Mouse (Mus musculus): ENCODE results near the gene Cfap69. TPM values are rescaled to one million over a fixed set of nuclear protein-coding genes. Genes with fewer than 3 reads are reported as not detected.
A peak's percentile ranks its signal among the peaks of the same experiment; 100 is the strongest.

The Cfap69 gene
- polyA plus RNA-seq, 1 experiment from 2014 or later, result 5.3 TPM

GRCm38 (mm10) chr5:5618329-5618728 is 45.7 kb downstream of the Cfap69 start:
- Histone ChIP-seq H3K36me3 (ENCODE audit: control insufficient read depth, insufficient read depth, low read length) (no peaks in the 10 kb centered on the region), H3K27me3 (ENCODE audit: control insufficient read depth, insufficient read depth, low read length) (no peaks in the 10 kb centered on the region), H3K9ac (ENCODE audit: low read length) (no peak overlapping the region), H3K27ac (ENCODE audit: low read depth, low read length) (no peak overlapping the region), H3K4me1 (ENCODE audit: control insufficient read depth, insufficient read depth, low read length) (no peaks in the 10 kb centered on the region), H3K4me2 (no peak overlapping the region), H3K9me3 (ENCODE audit: control insufficient read depth, low read length) (no peaks in the 10 kb centered on the region), H3K4me3 (ENCODE audit: low read depth, low read length) (no peak overlapping the region)
- DNase-seq (ENCODE audit: low spot score, missing footprints) (no peak), ATAC-seq (ENCODE audit: low FRiP score) (no peak; the same call in 1 of the 2 replicates)
- 81% methylated on average over 4 of the region's 4 CpGs for WGBS

- no peaks in the 10 kb centered on the region for H3K4me1 ChIP-seq (ENCODE audit: control insufficient read depth, insufficient read depth, low read length)
- no peak for DNase-seq (ENCODE audit: low spot score, missing footprints)
- H3K36me3 ChIP-seq (ENCODE audit: control insufficient read depth, insufficient read depth, low read length), result no peaks in the 10 kb centered on the region
- H3K4me3 ChIP-seq (ENCODE audit: low read depth, low read length), result no peak overlapping the region
- no peak overlapping the region for H3K9ac ChIP-seq (ENCODE audit: low read length)
- no peaks in the 10 kb centered on the region for H3K9me3 ChIP-seq (ENCODE audit: control insufficient read depth, low read length)
- 55% methylated on average over 3 of the region's 3 CpGs for WGBS
- H3K4me2 ChIP-seq, result no peak overlapping the region
- no peaks in the 10 kb centered on the region for H3K27me3 ChIP-seq (ENCODE audit: control insufficient read depth, insufficient read depth, low read length)
- no peak for ATAC-seq (ENCODE audit: low FRiP score)
- no peak overlapping the region for H3K27ac ChIP-seq (ENCODE audit: low read depth, low read length)
Observed at GRCm38 (mm10) chr5:5610540-5610939, 53.5 kb downstream of the Cfap69 start.

GRCm38 (mm10) chr5:5587686-5588085 is 76.4 kb downstream of the Cfap69 start:
- H3K36me3 ChIP-seq (ENCODE audit: control insufficient read depth, insufficient read depth, low read length), result no peaks in the 10 kb centered on the region
- no peaks in the 10 kb centered on the region for H3K4me1 ChIP-seq (ENCODE audit: control insufficient read depth, insufficient read depth, low read length)
- no peak overlapping the region for H3K4me3 ChIP-seq (ENCODE audit: low read depth, low read length)
- no peaks in the 10 kb centered on the region for H3K9me3 ChIP-seq (ENCODE audit: control insufficient read depth, low read length)
- H3K27ac ChIP-seq (ENCODE audit: low read depth, low read length), result no peak overlapping the region
- ATAC-seq (ENCODE audit: low FRiP score) (no peak), DNase-seq (ENCODE audit: low spot score, missing footprints) (no peak)
- 89% methylated on average over 3 of the region's 3 CpGs for WGBS
- no peak overlapping the region for H3K9ac ChIP-seq (ENCODE audit: low read length)
- H3K4me2 ChIP-seq, result no peak overlapping the region
- no peaks in the 10 kb centered on the region for H3K27me3 ChIP-seq (ENCODE audit: control insufficient read depth, insufficient read depth, low read length)

- 2% methylated on average over 24 of the region's 24 CpGs for WGBS
- Histone ChIP-seq H3K9me3 (ENCODE audit: control insufficient read depth, low read length) (no peaks in the 10 kb centered on the region), H3K9ac (ENCODE audit: low read length) (peak within 1 kb of the TSS; percentile 60), H3K4me3 (ENCODE audit: low read depth, low read length) (peak within 1 kb of the TSS; percentile 51), H3K36me3 (ENCODE audit: control insufficient read depth, insufficient read depth, low read length) (no peaks in the 10 kb centered on the region), H3K4me1 (ENCODE audit: control insufficient read depth, insufficient read depth, low read length) (no peaks in the 10 kb centered on the region), H3K27me3 (ENCODE audit: control insufficient read depth, insufficient read depth, low read length) (no peaks in the 10 kb centered on the region; the same call in 1 of the 2 replicates), H3K4me2 (peak within 1 kb of the TSS; percentile 86), H3K27ac (ENCODE audit: low read depth, low read length) (no peak within 1 kb of the TSS)
- DNase-seq (ENCODE audit: low spot score, missing footprints) (peak; percentile 92), ATAC-seq (ENCODE audit: low FRiP score) (peak; percentile 93)
Observed at GRCm38 (mm10) chr5:5573749-5574317, 90.2 kb downstream of the Cfap69 start, which contains the start of gene Gm8773. Gene Gm8773 (plus strand): TSS chr5:5573799.

GRCm38 (mm10) chr5:5562435-5562834 is 101.6 kb downstream of the Cfap69 start:
- H3K27me3 ChIP-seq (ENCODE audit: control insufficient read depth, insufficient read depth, low read length), result no peaks in the 10 kb centered on the region
- DNase-seq (ENCODE audit: low spot score, missing footprints) (no peak), ATAC-seq (ENCODE audit: low FRiP score) (no peak)
- H3K9me3 ChIP-seq (ENCODE audit: control insufficient read depth, low read length), result no peaks in the 10 kb centered on the region
- WGBS, result 72% methylated on average over 3 of the region's 3 CpGs
- peaks cover 2% of the 10 kb centered on the region; the same call in 1 of the 2 replicates for H3K4me1 ChIP-seq (ENCODE audit: control insufficient read depth, insufficient read depth, low read length)
- no peak overlapping the region for H3K27ac ChIP-seq (ENCODE audit: low read depth, low read length)
- H3K36me3 ChIP-seq (ENCODE audit: control insufficient read depth, insufficient read depth, low read length), result no peaks in the 10 kb centered on the region
- no peak overlapping the region for H3K4me3 ChIP-seq (ENCODE audit: low read depth, low read length)
- no peak overlapping the region for H3K4me2 ChIP-seq
- H3K9ac ChIP-seq (ENCODE audit: low read length), result no peak overlapping the region

GRCm38 (mm10) chr5:5561041-5561706 is 102.9 kb downstream of the Cfap69 start:
- no peak for DNase-seq (ENCODE audit: low spot score, missing footprints)
- WGBS, result 73% methylated on average over 4 of the region's 4 CpGs
- ATAC-seq (ENCODE audit: low FRiP score), result no peak
- Histone ChIP-seq H3K4me2 (no peak overlapping the region), H3K36me3 (ENCODE audit: control insufficient read depth, insufficient read depth, low read length) (no peaks in the 10 kb centered on the region), H3K27ac (ENCODE audit: low read depth, low read length) (no peak overlapping the region), H3K9ac (ENCODE audit: low read length) (no peak overlapping the region), H3K9me3 (ENCODE audit: control insufficient read depth, low read length) (no peaks in the 10 kb centered on the region), H3K4me1 (ENCODE audit: control insufficient read depth, insufficient read depth, low read length) (peaks cover 2% of the 10 kb centered on the region; the same call in 1 of the 2 replicates), H3K4me3 (ENCODE audit: low read depth, low read length) (no peak overlapping the region), H3K27me3 (ENCODE audit: control insufficient read depth, insufficient read depth, low read length) (no peaks in the 10 kb centered on the region)

GRCm38 (mm10) chr5:5559798-5560197 is 104.2 kb downstream of the Cfap69 start:
- Histone ChIP-seq H3K27ac (ENCODE audit: low read depth, low read length) (no peak overlapping the region), H3K27me3 (ENCODE audit: control insufficient read depth, insufficient read depth, low read length) (no peaks in the 10 kb centered on the region), H3K9me3 (ENCODE audit: control insufficient read depth, low read length) (no peaks in the 10 kb centered on the region), H3K36me3 (ENCODE audit: control insufficient read depth, insufficient read depth, low read length) (peaks cover under 1% of the 10 kb centered on the region), H3K4me3 (ENCODE audit: low read depth, low read length) (peak overlapping the region; percentile 66), H3K4me2 (peak overlapping the region; percentile 46), H3K9ac (ENCODE audit: low read length) (peak overlapping the region; percentile 85), H3K4me1 (ENCODE audit: control insufficient read depth, insufficient read depth, low read length) (peaks cover 2% of the 10 kb centered on the region; the same call in 1 of the 2 replicates)
- 50% methylated on average over 8 of the region's 8 CpGs for WGBS
- ATAC-seq (ENCODE audit: low FRiP score) (no peak), DNase-seq (ENCODE audit: low spot score, missing footprints) (peak; percentile 82)

- H3K4me2 ChIP-seq, result peak within 1 kb of the TSS; percentile 46
- peaks cover 2% of the 10 kb centered on the region; the same call in 1 of the 2 replicates for H3K4me1 ChIP-seq (ENCODE audit: control insufficient read depth, insufficient read depth, low read length)
- peak; percentile 99 for ATAC-seq (ENCODE audit: low FRiP score)
Observed at GRCm38 (mm10) chr5:5559079-5559740, 104.8 kb downstream of the Cfap69 start, which contains the start of gene Gtpbp10. Gene Gtpbp10 (minus strand): TSS chr5:5559538.

GRCm38 (mm10) chr5:5551110-5551509 is 112.9 kb downstream of the Cfap69 start:
- Histone ChIP-seq H3K9me3 (ENCODE audit: control insufficient read depth, low read length) (no peaks in the 10 kb centered on the region; the same call in 1 of the 2 replicates), H3K36me3 (ENCODE audit: control insufficient read depth, insufficient read depth, low read length) (peaks cover 10% of the 10 kb centered on the region), H3K4me3 (ENCODE audit: low read depth, low read length) (no peak overlapping the region), H3K4me1 (ENCODE audit: control insufficient read depth, insufficient read depth, low read length) (no peaks in the 10 kb centered on the region), H3K9ac (ENCODE audit: low read length) (no peak overlapping the region), H3K27me3 (ENCODE audit: control insufficient read depth, insufficient read depth, low read length) (no peaks in the 10 kb centered on the region), H3K27ac (ENCODE audit: low read depth, low read length) (no peak overlapping the region), H3K4me2 (no peak overlapping the region)
- ATAC-seq (ENCODE audit: low FRiP score) (no peak), DNase-seq (ENCODE audit: low spot score, missing footprints) (peak; percentile 28)
- WGBS, result 90% methylated on average over 1 of the region's 1 CpGs

More at GRCm38 (mm10) chr5:5559079-5559740, 104.8 kb downstream of the Cfap69 start, which contains the start of gene Gtpbp10:
- DNase-seq (ENCODE audit: low spot score, missing footprints), result peak; percentile 99
- no peaks in the 10 kb centered on the region for H3K9me3 ChIP-seq (ENCODE audit: control insufficient read depth, low read length)
- H3K9ac ChIP-seq (ENCODE audit: low read length), result peak within 1 kb of the TSS; percentile 85
- peak within 1 kb of the TSS; percentile 66 for H3K4me3 ChIP-seq (ENCODE audit: low read depth, low read length)
- peaks cover 5% of the 10 kb centered on the region for H3K36me3 ChIP-seq (ENCODE audit: control insufficient read depth, insufficient read depth, low read length)
- H3K27ac ChIP-seq (ENCODE audit: low read depth, low read length), result peak within 1 kb of the TSS; percentile 46; the same call in 1 of the 2 replicates
- under 1% methylated on average over 43 of the region's 43 CpGs for WGBS
- H3K27me3 ChIP-seq (ENCODE audit: control insufficient read depth, insufficient read depth, low read length), result no peaks in the 10 kb centered on the region

All from midbrain, embryonic 11.5 days (tissue).